Mouse (Mus musculus) heart, postnatal 10 days (tissue): ENCODE data around the gene Fam71b. TPM values are rescaled to one million over a fixed set of nuclear protein-coding genes. Genes with fewer than 3 reads are reported as not detected.

Source experiments
- total RNA-seq, 2 experiments: library from RNA; stranded (reverse); gene quantifications; 2 replicates each; pipeline ENCODE4 v1.2.3; 2021

The Fam71b gene
- total RNA-seq, 2 experiments from 2014 or later: not detected

Other genes with a start within 250 kb of the Fam71b start
- gene Nipal4, start 230.1 kb upstream of the Fam71b start, total RNA-seq: under 1 TPM; 0.55 to 0.89 TPM
- not detected for gene Fndc9, start 161.0 kb upstream of the Fam71b start, total RNA-seq
- gene Cyfip2, start 83.7 kb upstream of the Fam71b start, total RNA-seq: 10 to 100 TPM; 29.5 to 35.3 TPM
- under 1 TPM; 0.50 to 0.86 TPM for gene Itk, start 7.0 kb upstream of the Fam71b start, total RNA-seq
- 10 to 100 TPM; 18.8 to 19.0 TPM for gene Med7, start 40.4 kb downstream of the Fam71b start, total RNA-seq
- gene Havcr2, start 58.4 kb downstream of the Fam71b start, total RNA-seq: under 1 TPM; 0.22 TPM
- gene Gm12169, start 127.7 kb downstream of the Fam71b start, total RNA-seq: not detected
- not detected for gene BC053393, start 175.0 kb downstream of the Fam71b start, total RNA-seq
- not detected for gene Dppa1, start 232.7 kb downstream of the Fam71b start, total RNA-seq